Comparison of ENCODE assay signal across 8 mouse cellular contexts in the genomic region with DNA sequence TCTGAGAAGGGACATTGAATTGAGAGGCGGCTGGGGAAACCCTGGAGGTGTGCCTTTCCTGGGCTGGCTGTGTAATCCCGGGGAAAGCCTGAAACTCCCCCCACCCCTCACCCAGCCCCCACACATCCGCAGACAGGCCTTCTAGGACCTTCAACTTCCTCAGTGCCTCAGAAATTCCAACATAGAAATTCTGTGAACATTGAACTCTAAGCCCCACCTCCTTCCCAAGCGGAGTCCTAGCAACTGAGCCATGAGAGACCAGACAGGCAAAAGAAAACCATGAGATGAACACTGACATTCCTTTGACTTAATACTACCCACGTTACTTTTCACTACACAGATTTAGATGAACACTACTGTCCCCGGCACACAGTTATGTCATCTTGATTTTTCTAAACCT.
DNase-seq lines count a peak whose midpoint lies in the region; ATAC-seq lines count a peak whose summit lies in the region.
"Had no signal": no experiment of that assay in that cellular context is flagged by ENCODE, and none has a peak within 500 bp of the region (broad histone marks: within the 10 kb centered on the region; RNA-seq: fewer than 3 reads in every experiment).

No protein-coding gene starts in this region.

- no peaks in the 10 kb centered on the region for H3K36me3 ChIP-seq in midbrain, embryonic 15.5 days (replicated peaks)
- no peaks in the 10 kb centered on the region for H3K36me3 ChIP-seq in midbrain, embryonic 14.5 days (ENCODE audit: control insufficient read depth, insufficient read depth, low read length)
- H3K36me3 ChIP-seq in heart, embryonic 11.5 days (ENCODE audit: control insufficient read depth, insufficient read depth, low read length), result no peaks in the 10 kb centered on the region
- H3K36me3 ChIP-seq: neural tube, embryonic 13.5 days had no signal

- H3K27me3 ChIP-seq in midbrain, embryonic 15.5 days (replicated peaks), result no peaks in the 10 kb centered on the region
- no peaks in the 10 kb centered on the region for H3K27me3 ChIP-seq in midbrain, embryonic 14.5 days (ENCODE audit: control insufficient read depth, insufficient read depth, low read length)
- no peaks in the 10 kb centered on the region for H3K27me3 ChIP-seq in heart, embryonic 11.5 days (ENCODE audit: control insufficient read depth, insufficient read depth, low read length)
- H3K27me3 ChIP-seq: neural tube, embryonic 13.5 days had no signal

- H3K4me2 ChIP-seq in midbrain, embryonic 15.5 days, result no peak overlapping the region
- no peak overlapping the region for H3K4me2 ChIP-seq in midbrain, embryonic 14.5 days (ENCODE audit: low read length)
- H3K4me2 ChIP-seq in heart, embryonic 11.5 days, result no peak overlapping the region
- H3K4me2 ChIP-seq: neural tube, embryonic 13.5 days had no signal

- no peak overlapping the region for H3K4me3 ChIP-seq in midbrain, embryonic 15.5 days
- no peak overlapping the region for H3K4me3 ChIP-seq in midbrain, embryonic 14.5 days (replicated peaks; ENCODE audit: low read depth, low read length)
- H3K4me3 ChIP-seq in heart, embryonic 11.5 days (ENCODE audit: low read depth, low read length), result no peak overlapping the region
- H3K4me3 ChIP-seq: neural tube, embryonic 13.5 days had no signal

- no peaks in the 10 kb centered on the region for H3K4me1 ChIP-seq in midbrain, embryonic 15.5 days
- no peaks in the 10 kb centered on the region for H3K4me1 ChIP-seq in midbrain, embryonic 14.5 days (ENCODE audit: control insufficient read depth, insufficient read depth, low read length)
- peaks cover 17% of the 10 kb centered on the region for H3K4me1 ChIP-seq in heart, embryonic 11.5 days (ENCODE audit: control insufficient read depth, insufficient read depth, low read length)
- H3K4me1 ChIP-seq: neural tube, embryonic 13.5 days had no signal

- H3K27ac ChIP-seq in midbrain, embryonic 15.5 days, result no peak overlapping the region
- H3K27ac ChIP-seq in midbrain, embryonic 14.5 days (replicated peaks; ENCODE audit: low read depth, low read length), result no peak overlapping the region
- H3K27ac ChIP-seq in heart, embryonic 11.5 days (ENCODE audit: low read depth, low read length), result 0 out of 2 replicates have a peak overlapping the region, but pooled peaks have one; percentile 41
- H3K27ac ChIP-seq: neural tube, embryonic 13.5 days had no signal

- 0 out of 2 replicates have a peak, but pooled peaks have one; percentile 30 for ATAC-seq in midbrain, embryonic 15.5 days (replicated peaks)
- no peak for ATAC-seq in midbrain, embryonic 14.5 days (ENCODE audit: low FRiP score, low TSS enrichment)
- 0 out of 2 replicates have a peak, but pooled peaks have one; percentile 32 for ATAC-seq in heart, embryonic 11.5 days (replicated peaks; ENCODE audit: insufficient number of reproducible peaks, low FRiP score, low TSS enrichment)
- no peak for ATAC-seq in CD4-positive, CD25-positive, alpha-beta regulatory T cell, adult 4 months

- DNase-seq in midbrain, embryonic 14.5 days, result no peak
- peak; percentile 65 to 78 for DNase-seq in kidney, postnatal 4 days
- no peak for DNase-seq in urinary bladder, postnatal 4 days (ENCODE audit: low spot score in 2 of 2)
- no peak for DNase-seq in layer of hippocampus, postnatal 14 days (ENCODE audit: low spot score in 2 of 2)

- H3K9ac ChIP-seq in midbrain, embryonic 15.5 days, result no peak overlapping the region
- no peak overlapping the region for H3K9ac ChIP-seq in midbrain, embryonic 14.5 days (replicated peaks; ENCODE audit: low read length)
- no peak overlapping the region for H3K9ac ChIP-seq in heart, embryonic 11.5 days (ENCODE audit: low read depth, low read length)
- H3K9ac ChIP-seq: neural tube, embryonic 13.5 days had no signal

- 20% methylated on average over 6 of the region's 6 CpGs for WGBS in midbrain, embryonic 15.5 days
- 20% methylated on average over 6 of the region's 6 CpGs for WGBS in midbrain, embryonic 14.5 days
- 34% methylated on average over 6 of the region's 6 CpGs for WGBS in heart, embryonic 11.5 days (ENCODE audit: insufficient replicate concordance)

- H3K9me3 ChIP-seq in midbrain, embryonic 15.5 days, result no peaks in the 10 kb centered on the region
- H3K9me3 ChIP-seq in midbrain, embryonic 14.5 days (ENCODE audit: control insufficient read depth, low read length), result no peaks in the 10 kb centered on the region
- peaks cover 2% of the 10 kb centered on the region; the same call in 1 of the 2 replicates for H3K9me3 ChIP-seq in heart, embryonic 11.5 days (replicated peaks; ENCODE audit: control insufficient read depth, low read length)

Comparison
In these comparisons a context has a peak if more than half of its experiments do, and no peak if none do; other contexts are left out.
1. ATAC-seq: peak in midbrain, embryonic 15.5 days (single experiment) and heart, embryonic 11.5 days (single experiment); none in midbrain, embryonic 14.5 days (single experiment) and CD4-positive, CD25-positive, alpha-beta regulatory T cell, adult 4 months (single experiment).
2. DNase-seq: peak in kidney, postnatal 4 days (2 of 2); none in midbrain, embryonic 14.5 days (single experiment), urinary bladder, postnatal 4 days (0 of 2) and layer of hippocampus, postnatal 14 days (0 of 2).